Mouse (Mus musculus): ENCODE data around the gene Zfp503. TPM values are rescaled to one million over a fixed set of nuclear protein-coding genes. Genes with fewer than 3 reads are reported as not detected.

Gene Zfp503
- polyA plus RNA-seq, 1 experiment = 5.4 TPM

DNA sequence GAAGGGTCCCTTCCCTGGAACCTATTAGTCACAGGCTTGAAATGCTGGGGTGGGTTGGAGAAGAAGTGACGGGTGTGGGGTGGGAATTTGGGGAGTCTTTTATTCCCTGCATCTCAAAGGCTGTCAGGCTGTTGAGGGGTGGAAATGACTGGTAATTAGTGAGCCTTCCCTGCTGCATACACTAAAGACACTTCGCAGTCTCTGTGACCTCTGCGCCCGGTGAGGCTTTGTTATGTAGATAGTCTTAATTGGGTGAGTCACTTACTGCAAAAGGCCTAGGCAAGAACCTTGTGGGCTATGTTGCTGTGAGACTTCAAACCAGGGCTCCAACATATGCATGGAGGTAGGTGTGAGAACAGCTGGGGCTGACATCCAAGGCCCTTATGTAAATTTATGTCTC is 15.5 kb upstream of the Zfp503 start:
- TF ChIP-seq USF1 (IDR thresholded peaks at IDR 0.05; ENCODE audit: low read depth) (no peak), REST (IDR thresholded peaks at IDR 0.05; ENCODE audit: insufficient read depth, insufficient read length) (no peak), POLR2AphosphoS2 (IDR thresholded peaks at IDR 0.05; ENCODE audit: insufficient read length, low read depth) (no peak), TCF3 (IDR thresholded peaks at IDR 0.05; ENCODE audit: insufficient read length, low read depth) (no peak), TCF12 (IDR thresholded peaks at IDR 0.05; ENCODE audit: insufficient read depth, poor library complexity, severe bottlenecking) (no peak), MYOD1 (IDR thresholded peaks at IDR 0.05; ENCODE audit: control insufficient read depth in 1 of 3, insufficient read length in 2 of 3, low read depth in 2 of 3) (no peak), MYOG (IDR thresholded peaks at IDR 0.05; ENCODE audit: control insufficient read depth in 1 of 3, insufficient read depth in 1 of 3, insufficient read length in 2 of 3, low read depth in 2 of 3) (no peak), SRF (IDR thresholded peaks at IDR 0.05; ENCODE audit: control insufficient read depth, insufficient read length, low read depth) (no peak), E2F4 (IDR thresholded peaks at IDR 0.05; ENCODE audit: insufficient read depth) (no peak), POLR2A (IDR thresholded peaks at IDR 0.05; ENCODE audit: insufficient read length, low read depth) (no peak), MAX (IDR thresholded peaks at IDR 0.05; ENCODE audit: low read depth) (no peak), CEBPB (IDR thresholded peaks at IDR 0.05; ENCODE audit: insufficient read depth, poor library complexity, severe bottlenecking) (no peak)
- H3K4me3 ChIP-seq = no peak overlapping the region

GRCm38 (mm10) chr14:22003631-22004030 is 14.2 kb upstream of the Zfp503 start:
- Histone ChIP-seq H3K4me3 (no peak overlapping the region), H3K36me3 (ENCODE audit: control insufficient read depth, insufficient read depth) (no peaks in the 10 kb centered on the region), H3K4me2 (ENCODE audit: low read depth) (no peak overlapping the region), H3ac (ENCODE audit: control insufficient read depth, insufficient read length) (no peak overlapping the region), H3K27me3 (ENCODE audit: control insufficient read depth, insufficient read depth, insufficient read length) (peaks cover 10% of the 10 kb centered on the region), H3K79me2 (ENCODE audit: control insufficient read depth, insufficient read depth) (no peaks in the 10 kb centered on the region)
- no peak for TF ChIP-seq USF1 (IDR thresholded peaks at IDR 0.05; ENCODE audit: low read depth)
- no peak for TF ChIP-seq SRF (IDR thresholded peaks at IDR 0.05; ENCODE audit: control insufficient read depth, insufficient read length, low read depth)
- TF ChIP-seq MYOG (IDR thresholded peaks at IDR 0.05; ENCODE audit: control insufficient read depth in 1 of 3, insufficient read depth in 1 of 3, insufficient read length in 2 of 3, low read depth in 2 of 3) = no peak
- no peak for TF ChIP-seq MAX (IDR thresholded peaks at IDR 0.05; ENCODE audit: low read depth)
- no peak for TF ChIP-seq TCF3 (IDR thresholded peaks at IDR 0.05; ENCODE audit: insufficient read length, low read depth)
- TF ChIP-seq TCF12 (IDR thresholded peaks at IDR 0.05; ENCODE audit: insufficient read depth, poor library complexity, severe bottlenecking) = no peak
- TF ChIP-seq MYOD1 (IDR thresholded peaks at IDR 0.05; ENCODE audit: control insufficient read depth in 1 of 3, insufficient read length in 2 of 3, low read depth in 2 of 3) = no peak
- no peak for TF ChIP-seq REST (IDR thresholded peaks at IDR 0.05; ENCODE audit: insufficient read depth, insufficient read length)
- no peak for TF ChIP-seq CEBPB (IDR thresholded peaks at IDR 0.05; ENCODE audit: insufficient read depth, poor library complexity, severe bottlenecking)
- no peak for TF ChIP-seq POLR2AphosphoS2 (IDR thresholded peaks at IDR 0.05; ENCODE audit: insufficient read length, low read depth)
- TF ChIP-seq POLR2A (IDR thresholded peaks at IDR 0.05; ENCODE audit: insufficient read length, low read depth) = no peak
- TF ChIP-seq E2F4 (IDR thresholded peaks at IDR 0.05; ENCODE audit: insufficient read depth) = no peak

More for the DNA sequence above, 15.5 kb upstream of the Zfp503 start:
- Histone ChIP-seq H3K27me3 (ENCODE audit: control insufficient read depth, insufficient read depth, insufficient read length) (peaks cover 4% of the 10 kb centered on the region), H3ac (ENCODE audit: control insufficient read depth, insufficient read length) (no peak overlapping the region), H3K4me2 (ENCODE audit: low read depth) (no peak overlapping the region), H3K36me3 (ENCODE audit: control insufficient read depth, insufficient read depth) (no peaks in the 10 kb centered on the region), H3K79me2 (ENCODE audit: control insufficient read depth, insufficient read depth) (no peaks in the 10 kb centered on the region)

DNA sequence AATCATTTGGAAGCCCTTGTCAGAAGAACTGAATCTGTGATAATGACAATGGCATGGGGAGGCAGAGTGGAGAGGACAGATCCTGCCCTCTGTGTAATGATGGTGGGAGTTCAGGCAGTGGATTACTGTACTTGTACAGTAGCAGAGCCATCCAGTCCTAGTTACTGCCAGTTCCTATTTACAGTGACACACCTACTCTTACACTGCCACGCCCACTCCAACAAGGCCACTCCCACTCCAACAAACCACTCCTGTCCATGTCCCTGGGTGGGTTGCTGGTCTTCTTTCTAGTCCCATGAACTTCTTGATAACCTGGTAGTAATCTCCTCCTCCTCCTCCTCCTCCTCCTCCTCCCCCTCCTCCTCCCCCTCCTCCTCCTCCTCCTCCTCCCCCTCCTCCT is 13.8 kb upstream of the Zfp503 start:
- Histone ChIP-seq H3K27me3 (ENCODE audit: control insufficient read depth, insufficient read depth, insufficient read length) (peaks cover 10% of the 10 kb centered on the region), H3ac (ENCODE audit: control insufficient read depth, insufficient read length) (no peak overlapping the region), H3K79me2 (ENCODE audit: control insufficient read depth, insufficient read depth) (no peaks in the 10 kb centered on the region), H3K4me2 (ENCODE audit: low read depth) (no peak overlapping the region), H3K4me3 (no peak overlapping the region), H3K36me3 (ENCODE audit: control insufficient read depth, insufficient read depth) (no peaks in the 10 kb centered on the region)
- TF ChIP-seq MAX (IDR thresholded peaks at IDR 0.05; ENCODE audit: low read depth) (no peak), TCF3 (IDR thresholded peaks at IDR 0.05; ENCODE audit: insufficient read length, low read depth) (no peak), MYOD1 (IDR thresholded peaks at IDR 0.05; ENCODE audit: control insufficient read depth in 1 of 3, insufficient read length in 2 of 3, low read depth in 2 of 3) (no peak), E2F4 (IDR thresholded peaks at IDR 0.05; ENCODE audit: insufficient read depth) (no peak), SRF (IDR thresholded peaks at IDR 0.05; ENCODE audit: control insufficient read depth, insufficient read length, low read depth) (no peak), MYOG (IDR thresholded peaks at IDR 0.05; ENCODE audit: control insufficient read depth in 1 of 3, insufficient read depth in 1 of 3, insufficient read length in 2 of 3, low read depth in 2 of 3) (no peak), POLR2AphosphoS2 (IDR thresholded peaks at IDR 0.05; ENCODE audit: insufficient read length, low read depth) (no peak), TCF12 (IDR thresholded peaks at IDR 0.05; ENCODE audit: insufficient read depth, poor library complexity, severe bottlenecking) (no peak), USF1 (IDR thresholded peaks at IDR 0.05; ENCODE audit: low read depth) (no peak), POLR2A (IDR thresholded peaks at IDR 0.05; ENCODE audit: insufficient read length, low read depth) (no peak)

- no peaks in the 10 kb centered on the region for H3K79me2 ChIP-seq (ENCODE audit: control insufficient read depth, insufficient read depth)
- TF ChIP-seq MYOD1 (IDR thresholded peaks at IDR 0.05; ENCODE audit: control insufficient read depth in 1 of 3, insufficient read length in 2 of 3, low read depth in 2 of 3) = no peak
- TF ChIP-seq SRF (IDR thresholded peaks at IDR 0.05; ENCODE audit: control insufficient read depth, insufficient read length, low read depth) = no peak
- TF ChIP-seq E2F4 (IDR thresholded peaks at IDR 0.05; ENCODE audit: insufficient read depth) = no peak
- TF ChIP-seq REST (IDR thresholded peaks at IDR 0.05; ENCODE audit: insufficient read depth, insufficient read length) = no peak
- no peak for TF ChIP-seq TCF12 (IDR thresholded peaks at IDR 0.05; ENCODE audit: insufficient read depth, poor library complexity, severe bottlenecking)
- TF ChIP-seq MAX (IDR thresholded peaks at IDR 0.05; ENCODE audit: low read depth) = no peak
- no peak for TF ChIP-seq TCF3 (IDR thresholded peaks at IDR 0.05; ENCODE audit: insufficient read length, low read depth)
- TF ChIP-seq POLR2A (IDR thresholded peaks at IDR 0.05; ENCODE audit: insufficient read length, low read depth) = no peak
- TF ChIP-seq POLR2AphosphoS2 (IDR thresholded peaks at IDR 0.05; ENCODE audit: insufficient read length, low read depth) = no peak
- no peak for TF ChIP-seq USF1 (IDR thresholded peaks at IDR 0.05; ENCODE audit: low read depth)
- H3K4me2 ChIP-seq (ENCODE audit: low read depth) = no peak overlapping the region
- H3K36me3 ChIP-seq (ENCODE audit: control insufficient read depth, insufficient read depth) = no peaks in the 10 kb centered on the region
- H3K27me3 ChIP-seq (ENCODE audit: control insufficient read depth, insufficient read depth, insufficient read length) = peaks cover 10% of the 10 kb centered on the region
- no peak overlapping the region for H3ac ChIP-seq (ENCODE audit: control insufficient read depth, insufficient read length)
- no peak overlapping the region for H3K4me3 ChIP-seq
Measured at GRCm38 (mm10) chr14:21999588-21999987, 10.2 kb upstream of the Zfp503 start.
